Mouse (Mus musculus): Measurements from ENCODE around the gene Gm21627. TPM values are rescaled to one million over a fixed set of nuclear protein-coding genes. Genes with fewer than 3 reads are reported as not detected.
"Not testable (repeated sequence)": the region's sequence is repeated elsewhere in the genome, so short reads cannot be mapped to it uniquely, and the experiment has no call there.

The Gm21627 gene
- polyA plus RNA-seq (2016; fragmentation: Nextera tagmentation; extraction: Ambion mirVana) = not detected in 2 replicates

- WGBS = no CpG with 5 or more reads among the region's 6 CpGs
- not testable (repeated sequence) for H3K4me1 ChIP-seq; DNase-seq (ENCODE audit: low spot score); H3K27me3 ChIP-seq (ENCODE audit: insufficient read depth, poor library complexity, severe bottlenecking); H3K36me3 ChIP-seq; H3K9me3 ChIP-seq; H3K27ac ChIP-seq; H3K4me3 ChIP-seq
Measured at GRCm38 (mm10) chrY:63228127-63228526, at the start of gene Gm21627. Gm21627 (plus strand) TSS chrY:63228427.

Measured in heart, embryonic 10.5 days (tissue).